Mouse (Mus musculus): ENCODE data around the gene H2-DMb2.

DNA sequence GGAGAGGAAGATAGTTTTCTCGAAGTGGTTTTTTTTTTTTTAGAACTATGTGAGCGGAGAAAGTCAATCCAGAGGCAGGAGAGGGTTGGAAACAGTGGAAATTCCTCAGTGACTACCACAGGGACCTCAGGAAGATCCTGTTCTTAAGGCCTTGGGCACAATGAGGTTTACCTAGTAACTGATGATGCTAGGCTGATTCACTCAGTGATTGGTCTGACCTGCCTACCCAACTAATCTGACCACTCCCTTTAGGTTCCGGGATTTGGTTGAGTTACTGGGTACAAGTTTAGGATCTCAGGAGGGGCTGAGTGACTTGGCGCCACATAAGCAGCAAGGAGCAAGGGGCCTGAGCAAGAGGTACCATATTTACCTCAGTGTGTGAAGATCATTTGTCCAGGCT, 9.8 kb downstream of the H2-DMb2 start, which contains the start of gene H2-DMb1:
- TF ChIP-seq POLR2A (IDR thresholded peaks at IDR 0.05; ENCODE audit: borderline replicate concordance, control insufficient read depth, low read depth, low read length) (no peak), CTCF (IDR thresholded peaks at IDR 0.05; ENCODE audit: control insufficient read depth, insufficient read depth, low read length) (no peak)
